Mouse (Mus musculus) cerebellum, adult 2 months (tissue): ENCODE measurements around the gene Zcchc24.

Source experiments
- CTCF ChIP-seq: fragments of 200-500 bp; IDR thresholded peaks from 2 replicates; pipeline ENCODE4 v1.5.1; 2011; ENCODE audit warnings: low read depth, mild to moderate bottlenecking, control low read depth, low read length, moderate library complexity, borderline replicate concordance; ENCODE audit not compliant: insufficient read depth
- POLR2A ChIP-seq: fragments of 200-500 bp; IDR thresholded peaks from 2 replicates; pipeline ENCODE4 v1.6.1; 2011; ENCODE audit warnings: low read length, control low read depth, borderline replicate concordance; ENCODE audit not compliant: insufficient read depth

DNA sequence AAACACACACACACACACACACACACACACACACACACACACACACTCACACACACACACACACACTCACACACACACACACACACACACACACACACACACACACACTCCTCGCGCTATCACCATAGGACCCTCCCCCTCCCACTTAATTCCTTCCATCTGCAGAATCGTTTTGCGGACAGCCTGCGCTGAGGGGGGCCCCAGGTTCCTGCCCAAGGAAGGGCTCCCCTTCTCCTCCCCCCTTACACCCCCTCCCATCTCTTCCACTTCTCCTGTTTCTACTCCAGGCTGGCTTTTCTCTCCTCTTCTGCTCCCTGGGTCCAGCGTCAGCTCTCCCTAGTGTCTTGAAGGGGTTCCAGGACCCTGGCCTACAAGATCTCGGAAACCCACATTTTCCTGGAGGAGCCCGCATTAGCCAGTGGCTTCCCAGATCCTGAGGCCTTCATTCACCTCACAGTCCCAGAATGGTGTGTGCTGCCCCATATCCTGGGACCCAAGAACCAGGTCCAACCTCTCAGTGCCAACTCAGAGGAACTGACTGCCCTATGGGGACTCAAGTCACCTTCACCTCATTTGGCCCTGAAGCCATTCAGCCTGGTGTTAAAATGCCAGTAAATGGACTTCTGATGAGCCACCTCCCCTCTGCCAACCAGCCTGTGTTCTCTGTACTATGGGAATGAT lies 927 bp upstream of the Zcchc24 start:
- no peak for TF ChIP-seq POLR2A
- no peak for TF ChIP-seq CTCF
